Mouse (Mus musculus) lung, embryonic 14.5 days (tissue): ENCODE results near the gene Elmo1. TPM values are rescaled to one million over a fixed set of nuclear protein-coding genes. Genes with fewer than 3 reads are reported as not detected.

ENCODE experiments used
- ATAC-seq: fragments of 200-750 bp; cut with Nextera tagmentation; 2 replicates; pipeline ENCODE4 v1.8.0; 2017; ENCODE audit warnings: mild to moderate bottlenecking, moderate TSS enrichment, moderate library complexity; ENCODE audit not compliant: insufficient read depth
- DNase-seq: peaks from one replicate; pipeline ENCODE4 v3.0.0-alpha.2; 2015
- H3K27ac ChIP-seq: fragments of 300-500 bp; sonication (generic); 2 replicates; pipeline ENCODE4 v1.5.1; 2014; ENCODE audit warnings: low read depth, mild to moderate bottlenecking, moderate library complexity
- H3K27me3 ChIP-seq: fragments of 300-500 bp; sonication (generic); 2 replicates; pipeline ENCODE4 v1.6.1; 2014; ENCODE audit warnings: low read length, control low read depth; ENCODE audit not compliant: insufficient read depth
- H3K36me3 ChIP-seq: fragments of 300-500 bp; sonication (generic); 2 replicates; pipeline ENCODE4 v1.6.1; 2014; ENCODE audit warnings: control low read depth; ENCODE audit not compliant: insufficient read depth
- H3K4me1 ChIP-seq: fragments of 300-500 bp; sonication (generic); 2 replicates; pipeline ENCODE4 v1.6.1; 2014; ENCODE audit warnings: antibody characterized with exemption, control low read depth; ENCODE audit not compliant: insufficient read depth
- H3K4me2 ChIP-seq: fragments of 300-500 bp; sonication (generic); 2 replicates; pipeline ENCODE4 v1.6.1; 2014; ENCODE audit warnings: mild to moderate bottlenecking
- H3K4me3 ChIP-seq: fragments of 300-500 bp; sonication (generic); 2 replicates; pipeline ENCODE4 v1.5.1; 2014; ENCODE audit warnings: low read depth, low read length
- H3K9ac ChIP-seq: fragments of 300-500 bp; sonication (generic); 2 replicates; pipeline ENCODE4 v1.6.1; 2014
- H3K9me3 ChIP-seq: fragments of 300-500 bp; sonication (generic); 2 replicates; pipeline ENCODE4 v1.6.1; 2016; ENCODE audit warnings: low read depth, low read length, control low read depth
- CTCF ChIP-seq: IDR thresholded peaks from 2 replicates; pipeline ENCODE4 v1.5.1; 2016; ENCODE audit warnings: antibody characterized with exemption, low read depth
- WGBS: fragments of 180-500 bp; shearing (Covaris S2); extraction: QIAGEN DNeasy Blood & Tissue Kit; methylation state at CpG from one replicate; pipeline ENCODE4 v1.1.7; 2014; 5-methylcytosine and 5-hydroxymethylcytosine counted together
- polyA plus RNA-seq: library from polyadenylated mRNA; unstranded; fragments of >200 nt; fragmentation: Nextera tagmentation; extraction: Ambion mirVana; gene quantifications from 2 replicates; pipeline ENCODE4 v1.2.1, GENCODE M21; 2014

The Elmo1 gene
- polyA plus RNA-seq, 1 experiment from 2014 or later: 37.8 TPM

- Histone ChIP-seq H3K27ac (no peak overlapping the region), H3K36me3 (no peaks in the 10 kb centered on the region), H3K27me3 (no peaks in the 10 kb centered on the region), H3K4me1 (no peaks in the 10 kb centered on the region), H3K4me2 (no peak overlapping the region), H3K9ac (no peak overlapping the region), H3K4me3 (no peak overlapping the region), H3K9me3 (no peaks in the 10 kb centered on the region)
- 7% methylated on average over 6 of the region's 6 CpGs for WGBS
- TF ChIP-seq CTCF: peak; percentile 86
- peak; percentile 74 for DNase-seq
- ATAC-seq: 0 out of 2 replicates have a peak, but pooled peaks have one; percentile 47
Measured at GRCm38 (mm10) chr13:20471732-20472131, 381.3 kb downstream of the Elmo1 start.

- H3K9me3 ChIP-seq: no peaks in the 10 kb centered on the region
- DNase-seq: no peak
- H3K4me2 ChIP-seq: no peak overlapping the region
- WGBS: 52% methylated on average over 10 of the region's 10 CpGs
- H3K4me1 ChIP-seq: no peaks in the 10 kb centered on the region
- ATAC-seq: no peak
- no peaks in the 10 kb centered on the region for H3K36me3 ChIP-seq
- no peak for TF ChIP-seq CTCF
- no peak overlapping the region for H3K27ac ChIP-seq
- H3K27me3 ChIP-seq: no peaks in the 10 kb centered on the region
- no peak overlapping the region for H3K9ac ChIP-seq
- no peak overlapping the region for H3K4me3 ChIP-seq
Measured at GRCm38 (mm10) chr13:20472301-20472831, 382.0 kb downstream of the Elmo1 start.

GRCm38 (mm10) chr13:20472891-20473539 is 382.6 kb downstream of the Elmo1 start:
- no peaks in the 10 kb centered on the region for H3K36me3 ChIP-seq
- no peaks in the 10 kb centered on the region for H3K4me1 ChIP-seq
- DNase-seq (no peak), ATAC-seq (no peak)
- 80% methylated on average over 15 of the region's 15 CpGs for WGBS
- TF ChIP-seq CTCF: no peak
- no peak overlapping the region for H3K27ac ChIP-seq
- no peak overlapping the region for H3K4me2 ChIP-seq
- H3K4me3 ChIP-seq: no peak overlapping the region
- no peak overlapping the region for H3K9ac ChIP-seq
- H3K27me3 ChIP-seq: no peaks in the 10 kb centered on the region
- H3K9me3 ChIP-seq: no peaks in the 10 kb centered on the region

- Histone ChIP-seq H3K9me3 (no peaks in the 10 kb centered on the region), H3K4me1 (no peaks in the 10 kb centered on the region), H3K9ac (no peak overlapping the region), H3K4me3 (no peak overlapping the region), H3K27me3 (no peaks in the 10 kb centered on the region), H3K36me3 (no peaks in the 10 kb centered on the region), H3K4me2 (no peak overlapping the region), H3K27ac (no peak overlapping the region)
- 76% methylated on average over 7 of the region's 7 CpGs for WGBS
- no peak for DNase-seq
- no peak for TF ChIP-seq CTCF
- no peak for ATAC-seq
Measured at GRCm38 (mm10) chr13:20473641-20474078, 383.3 kb downstream of the Elmo1 start.

- Histone ChIP-seq H3K9ac (no peak overlapping the region), H3K27me3 (no peaks in the 10 kb centered on the region), H3K4me1 (no peaks in the 10 kb centered on the region), H3K4me3 (no peak overlapping the region), H3K9me3 (no peaks in the 10 kb centered on the region), H3K27ac (no peak overlapping the region), H3K36me3 (no peaks in the 10 kb centered on the region), H3K4me2 (no peak overlapping the region)
- DNase-seq: no peak
- 85% methylated on average over 4 of the region's 4 CpGs for WGBS
- TF ChIP-seq CTCF: no peak
- no peak for ATAC-seq
Measured at GRCm38 (mm10) chr13:20474600-20474999, 384.2 kb downstream of the Elmo1 start.

DNA sequence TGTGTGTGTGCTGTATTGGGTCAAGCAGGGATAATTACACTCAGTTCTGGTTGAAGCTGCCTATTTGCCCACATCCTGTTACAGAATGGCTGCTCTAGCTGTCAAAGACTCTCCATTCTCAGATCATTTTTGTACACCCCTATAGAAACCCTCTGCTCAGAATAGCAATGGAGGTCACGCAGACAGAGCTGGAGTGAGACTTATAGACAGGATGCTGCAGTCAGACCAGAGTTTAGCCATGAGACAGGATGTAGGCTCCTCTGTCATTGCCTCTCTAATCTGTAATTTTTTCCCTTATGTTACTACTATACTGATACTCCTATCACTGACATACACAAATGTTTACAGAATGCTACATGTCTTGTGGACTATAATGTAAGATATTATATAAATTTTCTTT is 391.4 kb downstream of the Elmo1 start:
- no peak overlapping the region for H3K4me3 ChIP-seq

GRCm38 (mm10) chr13:20489110-20489509 is 398.7 kb downstream of the Elmo1 start:
- no peak for ATAC-seq
- Histone ChIP-seq H3K27me3 (no peaks in the 10 kb centered on the region), H3K4me3 (no peak overlapping the region), H3K9me3 (no peaks in the 10 kb centered on the region), H3K4me1 (no peaks in the 10 kb centered on the region), H3K9ac (no peak overlapping the region), H3K36me3 (no peaks in the 10 kb centered on the region), H3K27ac (no peak overlapping the region), H3K4me2 (no peak overlapping the region)
- no peak for DNase-seq
- 0 out of 2 replicates have a peak, but pooled peaks have one; percentile 15 for TF ChIP-seq CTCF
- WGBS: 67% methylated on average over 3 of the region's 3 CpGs

More for the DNA sequence above, 391.4 kb downstream of the Elmo1 start:
- Histone ChIP-seq H3K27me3 (no peaks in the 10 kb centered on the region), H3K4me1 (no peaks in the 10 kb centered on the region), H3K9ac (no peak overlapping the region), H3K36me3 (no peaks in the 10 kb centered on the region), H3K27ac (no peak overlapping the region), H3K4me2 (no peak overlapping the region), H3K9me3 (no peaks in the 10 kb centered on the region)
- DNase-seq (no peak), ATAC-seq (no peak)
- TF ChIP-seq CTCF: no peak
- 82% methylated on average over 1 of the region's 1 CpGs for WGBS
